Mouse (Mus musculus) left cerebral cortex, postnatal 36 days (tissue): ENCODE results near the gene Bcap31. TPM values are rescaled to one million over a fixed set of nuclear protein-coding genes. Genes with fewer than 3 reads are reported as not detected.

Experiments
- DNase-seq, 2 experiments: peaks; one replicate each; pipeline ENCODE4 v3.0.0; 2021 to 2022; ENCODE audit warnings: low spot score in 2 of 2, mixed read lengths in 1 of 2
- intact Hi-C: fragments of 180-260 bp; cut with DNase I; formaldehyde crosslinking; loops from one replicate; pipeline ENCODE4 v1.15.1; 2025
- total RNA-seq, 2 experiments: library from RNA; stranded (reverse); gene quantifications; 2 replicates each; pipeline ENCODE4 v1.2.3; 2021

The Bcap31 gene
- total RNA-seq, 2 experiments from 2014 or later, result 77.9 to 83.8 TPM

GRCm38 (mm10) chrX:73685629-73686028 is 30.3 kb downstream of the Bcap31 start:
- intact Hi-C loops, result no loop called here
- DNase-seq, result no peak

- intact Hi-C loops, result no loop called here
- DNase-seq, result no peak
Measured at GRCm38 (mm10) chrX:73684978-73685377, 31.0 kb downstream of the Bcap31 start.

GRCm38 (mm10) chrX:73684156-73684555 is 31.8 kb downstream of the Bcap31 start:
- intact Hi-C loops, result no loop called here
- no peak for DNase-seq

- intact Hi-C loops, result no loop called here
- DNase-seq, result no peak
Measured at GRCm38 (mm10) chrX:73676668-73677067, 39.3 kb downstream of the Bcap31 start.

- DNase-seq, result no peak
- intact Hi-C loops, result no loop called here
Measured at GRCm38 (mm10) chrX:73675231-73675630, 40.7 kb downstream of the Bcap31 start.

GRCm38 (mm10) chrX:73673968-73674661 is 41.9 kb downstream of the Bcap31 start:
- peak; percentile 29 to 31 for DNase-seq
- intact Hi-C loops, result no loop called here

- intact Hi-C loops, result no loop called here
- DNase-seq, result no peak
Measured at GRCm38 (mm10) chrX:73673619-73673967, 42.4 kb downstream of the Bcap31 start.

- intact Hi-C loops, result no loop called here
Measured at GRCm38 (mm10) chrX:73672879-73673618, 42.9 kb downstream of the Bcap31 start, which contains the start of gene Slc6a8. Gene Slc6a8, plus strand, starts transcription at chrX:73673150.

GRCm38 (mm10) chrX:73672031-73672431 is 43.9 kb downstream of the Bcap31 start:
- DNase-seq, result peak in 1 of 2 experiments; percentile 38
- intact Hi-C loops, result no loop called here

More at GRCm38 (mm10) chrX:73672879-73673618, 42.9 kb downstream of the Bcap31 start, which contains the start of gene Slc6a8:
- peak; percentile 44 to 45 for DNase-seq

- intact Hi-C loops, result no loop called here
- no peak for DNase-seq
Measured at GRCm38 (mm10) chrX:73663143-73663542, 52.8 kb downstream of the Bcap31 start.

GRCm38 (mm10) chrX:73660284-73660665 is 55.7 kb downstream of the Bcap31 start:
- intact Hi-C loops, result no loop called here
- DNase-seq, result no peak

- intact Hi-C loops, result no loop called here
- no peak for DNase-seq
Measured at GRCm38 (mm10) chrX:73659575-73660283, 56.2 kb downstream of the Bcap31 start, which contains the start of gene Pnck. Gene Pnck, minus strand, starts transcription at chrX:73660117.

GRCm38 (mm10) chrX:73658936-73659574 is 56.9 kb downstream of the Bcap31 start:
- peak in 1 of 2 experiments; percentile 43 for DNase-seq
- intact Hi-C loops, result no loop called here

- intact Hi-C loops, result no loop called here
- DNase-seq, result no peak
Measured at GRCm38 (mm10) chrX:73658391-73658790, 57.6 kb downstream of the Bcap31 start.

- no peak for DNase-seq
- intact Hi-C loops, result no loop called here
Measured at GRCm38 (mm10) chrX:73655529-73655928, 60.4 kb downstream of the Bcap31 start.

- intact Hi-C loops, result loop anchor here (1.0 to 5.0 kb wide), 2 partner anchors 62 to 83 kb away; no protein-coding TSS in a partner anchor
- peak in 1 of 2 experiments; percentile 54 for DNase-seq
Measured at GRCm38 (mm10) chrX:73654177-73654576, 61.8 kb downstream of the Bcap31 start.

- intact Hi-C loops, result loop anchor here (5.0 kb wide), 1 partner anchor 61 kb away; no protein-coding TSS in a partner anchor
- no peak for DNase-seq
Measured at GRCm38 (mm10) chrX:73653392-73653791, 62.6 kb downstream of the Bcap31 start.

- no peak for DNase-seq
- intact Hi-C loops, result loop anchor here (5.0 kb wide), 1 partner anchor 59 kb away; no protein-coding TSS in a partner anchor
Measured at GRCm38 (mm10) chrX:73650869-73651268, 65.1 kb downstream of the Bcap31 start.

GRCm38 (mm10) chrX:73645121-73645520 is 70.9 kb downstream of the Bcap31 start:
- intact Hi-C loops, result no loop called here
- no peak for DNase-seq
